Mouse (Mus musculus) heart, adult 11 months (tissue): ENCODE measurements around the gene Dhdds.
"Not testable (repeated sequence)": the region's sequence is repeated elsewhere in the genome, so short reads cannot be mapped to it uniquely, and the experiment has no call there.

Experiments used
- DNase-seq: peaks from one replicate; pipeline ENCODE4 v3.0.0; 2022

Gene Dhdds

DNA sequence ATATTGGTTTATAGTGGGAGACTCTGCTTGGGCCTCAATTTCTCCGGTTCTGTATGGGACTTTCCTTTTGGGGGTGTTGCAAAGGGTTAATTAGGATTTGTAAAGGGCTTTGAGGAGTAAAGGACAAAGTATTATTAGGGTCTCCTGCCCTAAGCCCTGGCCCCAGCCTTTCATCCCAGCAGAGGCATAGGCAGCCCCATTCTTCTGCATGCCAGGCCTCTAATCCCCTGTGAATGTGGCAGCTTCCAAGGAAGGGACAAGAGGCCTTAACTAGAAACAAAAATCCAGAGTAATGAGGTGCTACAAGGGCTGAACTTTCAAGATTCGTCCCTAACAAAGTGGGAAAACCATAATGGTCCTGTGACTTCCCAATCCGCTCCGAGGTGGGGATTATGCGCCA is 2.2 kb upstream of the Dhdds start:
- DNase-seq = no peak

DNA sequence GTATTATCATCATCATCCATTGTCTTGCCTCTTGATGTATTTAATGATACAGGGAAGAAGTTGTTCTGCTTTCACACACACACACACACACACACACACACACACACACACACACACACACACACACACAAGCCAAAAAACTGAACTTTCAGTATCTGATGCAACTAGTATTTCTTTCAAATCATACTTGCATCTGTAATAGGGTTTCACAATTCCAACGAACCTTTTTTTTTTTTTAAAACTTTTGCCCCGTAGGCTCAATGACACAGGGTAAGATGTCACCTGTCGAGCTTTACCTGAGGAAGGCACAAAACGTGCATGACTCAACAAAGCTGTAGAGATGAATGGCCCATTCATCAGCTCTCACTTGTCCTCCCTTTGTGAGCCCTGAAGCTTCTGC is 1.5 kb upstream of the Dhdds start:
- no peak for DNase-seq

DNA sequence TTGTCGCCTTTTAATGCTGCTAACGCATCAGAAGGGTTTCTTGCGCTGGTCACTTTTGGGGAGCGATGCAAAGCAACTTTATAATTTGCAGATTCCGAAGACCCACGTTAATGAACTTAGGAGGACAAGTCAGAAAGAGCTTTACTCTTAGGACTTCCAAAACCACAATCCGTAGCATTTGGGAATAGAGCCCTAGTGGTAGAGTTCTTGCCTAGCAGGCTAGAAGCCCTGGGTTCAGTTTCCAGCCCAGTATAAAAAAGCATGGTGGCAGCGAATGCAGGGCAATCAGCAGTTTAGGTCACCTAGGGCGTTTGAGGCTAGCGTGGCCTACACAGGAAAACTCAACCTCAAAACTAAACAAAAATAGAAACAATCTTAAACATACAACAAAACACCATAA is 992 bp upstream of the Dhdds start:
- no peak for DNase-seq

DNA sequence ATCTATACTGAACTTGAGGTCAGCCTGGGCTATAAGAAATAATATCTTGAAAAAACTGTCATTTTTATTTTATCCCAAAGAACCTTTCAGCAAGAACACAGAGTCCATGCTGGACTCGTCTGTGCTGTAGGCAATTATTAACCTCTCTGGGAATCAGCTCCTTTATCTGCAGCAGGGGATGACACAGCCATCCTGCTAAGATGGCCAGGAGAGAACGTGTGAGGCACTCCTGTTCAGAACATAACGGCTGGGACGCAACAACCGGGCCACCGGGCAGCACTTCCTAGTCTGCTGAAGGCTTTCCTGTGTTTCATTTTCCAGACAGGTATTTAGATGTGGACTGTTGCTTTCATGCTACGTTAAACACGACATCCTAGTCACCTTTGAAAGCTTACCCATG is 6.0 kb downstream of the Dhdds start:
- DNase-seq = no peak

DNA sequence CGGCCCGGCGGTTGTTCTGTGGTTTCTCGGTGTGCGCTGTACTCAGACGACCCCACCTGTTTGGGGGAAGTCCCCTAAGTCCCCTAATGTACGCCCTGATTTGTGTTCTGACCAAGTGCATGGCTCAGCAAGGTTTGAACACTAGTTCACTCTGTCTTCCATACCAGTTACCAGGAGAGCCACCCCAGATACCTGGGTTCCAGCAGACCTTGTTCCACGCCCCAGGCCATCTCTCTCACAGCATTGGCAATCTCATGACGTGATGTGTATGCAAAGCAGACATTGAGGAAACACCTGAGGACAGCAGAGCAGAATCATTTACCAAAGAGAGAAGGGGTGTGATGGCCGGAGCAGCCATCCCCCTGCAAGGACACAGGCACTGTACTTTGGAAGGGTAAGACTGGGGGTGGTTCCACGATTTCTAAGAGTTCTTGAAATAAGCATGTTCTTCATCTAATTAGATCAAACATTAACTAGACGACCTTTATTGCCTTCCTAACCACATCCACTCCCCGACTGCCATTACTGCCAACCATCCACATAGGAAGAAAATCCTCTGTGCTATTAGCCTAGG is 9.5 kb downstream of the Dhdds start:
- DNase-seq = no peak

DNA sequence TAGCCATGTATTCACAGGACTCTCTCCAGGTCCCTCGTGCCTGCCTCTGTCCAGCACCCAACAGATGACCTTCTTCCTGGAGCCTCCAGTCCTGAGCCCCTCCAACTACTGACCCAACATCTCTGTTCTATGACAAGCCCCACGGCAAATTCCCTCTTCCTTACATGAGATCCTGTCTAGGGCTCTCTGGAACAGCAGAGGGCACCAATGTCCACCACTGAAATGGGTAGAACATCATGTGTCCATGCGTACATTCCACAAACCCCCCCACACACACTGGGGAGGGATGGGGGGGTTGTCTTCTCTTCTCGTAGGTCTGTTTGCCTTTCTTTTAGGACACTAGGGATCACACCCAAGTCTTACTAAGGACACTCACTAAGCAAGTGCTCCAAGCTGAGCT is 10.7 kb downstream of the Dhdds start:
- DNase-seq = no peak

DNA sequence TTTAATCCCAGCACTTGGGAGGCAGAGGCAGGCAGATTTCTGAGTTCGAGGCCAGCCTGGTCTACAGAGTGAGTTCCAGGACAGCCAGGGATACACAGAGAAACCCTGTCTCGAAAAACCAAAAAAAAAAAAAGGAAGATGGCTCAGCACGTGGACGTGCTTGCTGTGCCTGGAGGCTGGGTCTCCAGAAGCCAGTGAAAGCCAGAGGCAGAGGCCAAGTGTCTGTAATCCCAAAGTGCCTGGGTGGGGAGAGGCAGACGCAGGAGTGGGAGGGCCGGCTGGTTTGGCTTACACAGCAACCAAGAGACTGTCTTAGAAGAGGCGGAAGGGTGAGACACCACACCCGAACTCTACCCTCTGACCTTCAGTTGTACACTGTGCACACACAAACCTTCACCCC is 12.4 kb downstream of the Dhdds start:
- not testable (repeated sequence) for DNase-seq

DNA sequence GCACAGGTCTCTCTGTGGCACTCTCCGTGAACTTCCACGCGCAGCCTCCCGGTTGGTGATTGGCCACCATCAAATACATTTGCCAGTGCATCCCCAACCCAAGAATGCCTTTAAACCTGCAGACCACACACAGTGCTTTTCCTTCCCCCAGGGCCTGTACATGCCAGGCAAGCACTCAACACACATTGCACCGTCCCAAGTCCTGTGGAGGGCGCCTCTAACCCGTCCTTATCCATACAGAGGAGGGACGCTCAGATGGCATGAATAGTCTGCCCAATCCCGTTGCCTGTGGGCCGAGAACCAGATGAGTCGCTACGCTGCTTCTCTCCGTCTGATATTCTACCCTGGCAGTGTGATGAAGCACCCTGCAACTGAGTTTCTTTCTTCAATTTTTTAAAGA is 17.8 kb downstream of the Dhdds start:
- DNase-seq = no peak

DNA sequence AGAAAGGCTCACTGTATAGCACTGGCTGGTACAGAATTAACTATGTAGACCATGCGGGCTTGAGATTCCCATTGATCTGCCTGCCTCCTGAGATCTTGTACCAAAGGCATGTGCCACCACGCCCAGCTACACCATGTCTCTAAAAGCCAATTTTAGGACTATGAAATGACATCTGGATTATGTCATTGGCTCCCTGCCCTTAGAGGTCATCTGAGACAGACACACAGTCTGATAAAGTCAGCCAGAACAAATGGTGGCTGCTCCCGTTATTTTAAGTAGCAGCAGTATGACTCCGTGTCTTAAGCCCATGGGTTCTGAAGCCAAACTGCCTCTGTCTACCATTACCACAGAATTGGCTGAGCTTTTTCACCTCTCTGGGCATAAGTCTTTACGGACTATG is 20.2 kb downstream of the Dhdds start:
- DNase-seq = peak; percentile 92

DNA sequence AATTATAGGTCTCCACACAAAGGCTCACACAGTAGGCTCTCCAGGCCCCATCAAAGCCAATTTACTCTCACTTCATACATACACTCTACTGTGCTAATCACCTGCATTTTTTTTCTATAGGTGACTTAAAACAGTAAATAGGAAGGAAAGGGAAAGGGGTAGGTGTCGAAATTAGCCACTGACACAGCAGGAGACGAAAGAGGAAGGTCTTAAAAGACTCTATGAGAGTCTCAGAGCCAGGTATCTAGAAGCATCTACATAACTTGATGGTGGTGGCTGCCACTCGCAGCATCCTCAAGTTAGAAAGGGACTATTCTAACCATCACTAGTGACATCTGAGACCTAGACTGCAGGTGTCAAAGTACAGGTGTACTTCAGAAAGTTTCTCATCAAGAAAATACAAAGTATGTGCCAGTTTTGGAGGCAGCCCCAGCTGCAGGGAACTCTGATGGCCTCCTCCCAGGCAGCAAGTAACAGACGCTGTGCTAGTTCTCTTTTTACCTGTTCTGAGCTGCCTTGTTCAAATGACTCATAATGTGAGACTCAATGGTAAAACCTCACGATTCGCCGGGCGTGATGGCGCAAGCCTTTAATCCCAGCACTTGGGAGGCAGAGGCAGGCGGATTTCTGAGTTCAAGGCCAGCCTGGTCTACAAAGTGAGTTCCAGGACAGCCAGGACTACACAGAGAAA is 22.6 kb downstream of the Dhdds start:
- DNase-seq = no peak

DNA sequence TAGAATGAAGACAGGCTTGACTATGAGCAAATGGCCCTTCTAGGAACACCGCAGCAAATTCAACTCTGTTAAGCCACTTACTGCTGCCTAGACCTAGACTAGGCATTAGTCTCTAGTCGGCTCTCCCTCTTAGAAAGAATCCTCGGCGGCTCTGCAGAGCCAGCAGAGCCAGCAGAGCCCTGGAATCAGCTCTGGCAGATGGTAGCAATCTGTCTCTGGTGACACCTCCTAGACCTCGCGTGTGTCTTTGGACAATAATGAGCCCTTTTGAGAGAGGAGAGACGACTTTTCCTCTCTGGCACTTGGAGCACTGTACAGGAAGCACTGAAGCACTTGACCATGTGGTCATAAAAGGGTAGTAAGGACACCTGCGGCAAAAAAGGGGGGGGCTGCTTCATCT is 29.0 kb downstream of the Dhdds start:
- no peak for DNase-seq

DNA sequence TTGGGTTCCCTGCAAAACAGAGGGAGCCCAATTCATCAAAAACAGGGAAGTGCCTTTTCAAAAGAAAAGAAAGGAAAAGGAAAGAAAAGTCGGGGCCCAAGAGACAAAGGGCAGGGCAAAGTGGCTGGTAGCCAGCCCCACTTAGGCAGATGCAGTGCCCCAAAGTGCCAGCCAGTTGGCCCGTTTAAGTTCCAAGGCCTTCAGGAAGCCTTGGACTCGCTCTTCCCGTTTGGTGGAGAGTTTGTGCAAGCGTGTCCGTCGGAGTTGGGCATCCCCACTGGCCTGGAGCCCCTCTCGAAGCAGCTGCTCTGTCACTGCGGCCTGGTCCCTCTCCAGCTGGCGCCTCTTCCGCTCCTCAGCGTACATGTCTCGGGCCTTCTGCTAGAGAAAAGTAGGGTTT is 29.8 kb downstream of the Dhdds start:
- DNase-seq = peak; percentile 92

DNA sequence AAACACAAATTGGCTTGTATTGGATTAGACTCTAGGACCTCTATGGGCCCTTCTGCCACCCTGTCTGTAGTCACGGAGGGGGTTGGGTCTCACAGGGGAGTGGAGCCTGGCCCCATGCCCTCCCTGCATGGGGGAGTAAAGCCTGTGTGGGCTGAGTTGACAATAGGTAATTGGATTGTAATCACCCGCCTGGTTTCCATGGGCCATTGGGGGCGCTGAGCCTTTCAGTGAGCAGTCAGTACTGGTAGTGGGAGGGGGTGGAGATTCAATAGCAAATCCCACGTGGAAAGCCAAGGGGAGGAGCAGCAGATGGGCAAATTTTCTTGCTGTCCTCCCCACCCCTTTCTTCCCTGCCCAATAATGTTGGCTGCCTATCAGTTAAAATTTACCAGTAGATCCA is 30.5 kb downstream of the Dhdds start:
- peak; percentile 94 for DNase-seq

DNA sequence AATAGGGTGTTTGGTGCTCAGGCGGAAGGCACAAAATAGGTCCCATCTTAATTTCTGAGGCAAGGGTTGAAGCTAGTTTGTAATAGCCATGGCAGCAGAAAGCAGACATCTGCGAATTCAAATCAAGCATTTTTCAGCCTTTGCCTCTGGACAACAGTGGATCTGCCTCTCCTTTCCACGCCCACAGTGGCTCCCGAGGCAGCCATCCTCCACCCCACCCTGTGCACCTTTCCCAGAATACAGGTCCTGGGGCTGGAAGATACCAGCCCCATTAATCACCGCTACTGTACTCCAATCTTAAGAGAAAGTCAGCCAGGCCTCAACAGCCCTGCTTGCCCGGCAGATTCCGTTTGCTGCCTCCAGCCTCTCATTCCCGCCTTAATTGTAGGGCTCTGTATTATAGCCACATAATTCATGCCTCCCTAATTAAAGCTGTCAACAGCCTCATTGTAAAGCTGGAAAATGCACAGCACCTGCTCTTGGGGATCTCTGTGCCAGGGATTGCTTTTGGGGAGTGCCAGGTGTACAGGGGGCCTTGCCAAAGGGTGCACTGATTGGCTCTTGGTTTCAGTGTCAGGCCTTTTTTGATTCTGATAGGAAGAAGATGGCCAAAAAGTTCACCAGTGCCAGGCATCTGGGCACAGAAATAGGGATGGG is 31.5 kb downstream of the Dhdds start:
- DNase-seq = no peak

DNA sequence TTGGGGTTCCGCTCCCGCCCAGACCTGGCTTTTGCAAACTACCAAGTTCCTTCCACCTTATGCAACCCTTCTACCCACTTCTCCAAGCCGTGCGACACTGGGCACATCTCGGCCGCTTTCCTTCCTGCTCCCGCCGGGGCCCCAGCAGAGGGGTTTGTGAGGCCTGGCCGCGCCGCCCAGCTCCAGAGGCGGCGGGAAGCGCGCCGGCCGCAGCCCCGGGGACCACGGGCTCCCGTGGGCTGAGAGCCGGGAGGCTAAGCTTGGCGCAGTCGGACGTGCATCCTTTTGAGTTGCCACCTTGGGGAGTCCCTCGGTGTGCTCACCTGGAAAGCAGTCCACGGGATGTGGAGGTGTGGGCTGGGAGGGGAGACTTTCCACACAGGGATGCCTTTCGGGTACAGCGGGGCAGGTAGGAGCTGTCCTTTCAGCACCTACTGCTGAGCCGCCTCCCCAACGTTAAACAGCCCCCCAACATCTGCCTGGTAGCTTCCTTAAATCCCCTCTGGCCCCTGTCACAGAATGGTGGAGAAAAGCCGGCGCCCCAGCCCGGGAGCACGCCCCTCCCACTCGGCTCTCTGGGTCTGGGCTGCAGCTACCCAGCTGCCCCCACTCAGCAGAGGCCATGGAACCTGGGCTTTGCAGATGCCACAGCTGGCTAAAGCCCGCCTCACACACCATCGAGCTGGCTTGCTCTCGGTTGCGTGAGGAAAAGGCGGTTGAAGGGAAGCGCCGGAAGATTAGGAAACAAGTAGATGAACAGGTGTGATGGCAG is 32.4 kb downstream of the Dhdds start, which contains the start of gene Hmgn2:
Gene Hmgn2, minus strand, starts transcription at position 501 of the 772 bp plus-strand sequence.
- no peak for DNase-seq

DNA sequence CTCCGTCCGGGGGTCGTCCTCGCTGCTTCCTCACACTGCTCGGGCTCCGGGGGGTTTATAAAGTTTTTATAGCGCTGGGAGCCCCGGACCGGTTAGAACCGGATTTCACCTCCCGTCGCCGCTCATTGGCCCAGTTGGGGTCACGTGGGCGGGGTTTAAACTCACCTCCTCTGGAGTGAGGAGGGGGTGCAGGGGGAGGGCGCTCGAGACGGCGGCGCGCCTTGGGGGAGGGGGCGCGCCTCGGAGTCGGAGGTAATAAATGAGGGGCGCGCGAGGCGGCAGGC is 32.9 kb downstream of the Dhdds start:
- peak; percentile 99 for DNase-seq

DNA sequence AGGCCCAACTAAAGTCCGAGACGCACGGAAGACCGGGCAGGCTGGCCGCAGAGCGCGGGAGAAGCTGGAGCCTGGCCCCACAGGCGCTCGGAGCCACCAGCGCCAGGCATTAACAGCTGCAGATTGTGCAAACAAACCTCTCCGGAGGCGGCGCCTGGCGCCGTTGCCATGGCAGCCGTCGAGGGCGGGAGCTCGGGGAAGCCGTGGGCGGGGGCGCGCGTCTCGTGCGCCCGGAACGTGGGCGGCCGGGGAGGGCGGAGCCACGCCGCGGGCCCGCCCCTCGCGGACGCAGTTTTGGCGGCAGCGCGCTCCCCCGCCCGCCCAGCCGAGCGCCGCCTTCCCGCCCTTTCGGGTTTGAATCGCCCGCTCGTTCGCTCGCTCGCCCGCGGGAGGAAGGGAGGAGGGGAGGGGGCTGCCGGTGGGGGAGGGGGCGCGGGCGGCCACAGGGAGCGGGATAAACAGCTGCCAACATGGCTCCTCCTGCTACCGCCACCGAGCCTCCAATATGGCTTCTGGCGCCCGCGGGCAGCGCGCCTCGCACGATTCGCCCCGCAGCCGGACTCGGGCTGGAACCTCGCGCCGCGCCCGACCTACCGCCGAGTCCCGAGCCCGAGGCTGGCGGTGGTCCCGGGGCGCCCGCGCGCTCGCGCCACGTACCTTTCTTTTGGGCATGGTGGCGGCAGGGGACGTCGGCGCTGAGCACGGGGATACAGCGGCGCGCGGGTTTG is 33.4 kb downstream of the Dhdds start:
- DNase-seq = peak; percentile 99

DNA sequence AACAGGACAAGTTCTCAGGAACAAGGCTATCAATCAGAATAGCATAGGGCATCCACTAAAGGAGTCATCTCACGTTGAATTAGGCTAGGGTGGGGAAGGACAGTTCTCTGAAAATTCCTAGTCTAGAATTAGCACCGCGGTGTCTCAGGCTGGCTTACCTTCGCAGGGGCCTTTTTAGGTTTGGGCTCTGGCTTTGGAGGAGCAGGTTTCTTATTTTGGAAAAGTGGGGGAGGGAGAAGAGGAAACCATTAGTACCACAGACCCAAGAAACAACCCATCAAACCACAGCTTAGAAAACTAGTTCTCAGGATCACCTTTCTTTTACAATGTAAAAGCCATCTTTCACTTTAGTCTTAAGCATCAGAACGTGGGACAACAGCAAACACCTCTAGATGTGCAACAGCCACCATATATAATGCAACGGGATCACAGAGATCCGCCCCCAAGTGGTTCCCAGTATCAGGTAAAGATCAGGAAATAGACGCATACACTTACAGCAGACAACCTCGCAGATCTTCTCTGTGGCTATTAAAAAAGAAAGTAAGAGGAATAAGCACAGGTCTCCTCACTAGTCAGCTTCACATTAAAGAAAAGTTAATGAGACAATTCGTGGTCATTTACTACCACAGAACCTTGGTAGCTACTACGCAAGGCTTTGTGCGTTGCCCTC is 34.3 kb downstream of the Dhdds start:
- peak; percentile 86 for DNase-seq

DNA sequence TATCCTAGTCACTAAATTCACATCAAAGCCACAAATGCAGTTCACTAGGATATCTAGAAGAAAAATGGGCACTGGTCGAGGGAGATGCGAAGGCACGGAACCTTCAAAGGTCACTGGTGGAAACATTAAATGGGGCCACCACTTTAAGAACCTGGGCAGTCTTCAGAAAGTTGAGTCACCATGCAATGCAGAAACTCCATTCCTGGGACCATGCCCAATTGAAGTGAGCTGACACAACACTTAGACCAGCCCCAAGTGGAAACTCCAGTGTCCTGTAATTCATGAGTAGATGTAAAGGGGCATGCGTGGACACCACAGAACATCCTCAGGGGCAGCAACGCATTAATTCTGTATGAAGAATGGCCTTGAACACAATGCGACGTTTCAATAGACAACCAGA is 38.2 kb downstream of the Dhdds start:
- no peak for DNase-seq

DNA sequence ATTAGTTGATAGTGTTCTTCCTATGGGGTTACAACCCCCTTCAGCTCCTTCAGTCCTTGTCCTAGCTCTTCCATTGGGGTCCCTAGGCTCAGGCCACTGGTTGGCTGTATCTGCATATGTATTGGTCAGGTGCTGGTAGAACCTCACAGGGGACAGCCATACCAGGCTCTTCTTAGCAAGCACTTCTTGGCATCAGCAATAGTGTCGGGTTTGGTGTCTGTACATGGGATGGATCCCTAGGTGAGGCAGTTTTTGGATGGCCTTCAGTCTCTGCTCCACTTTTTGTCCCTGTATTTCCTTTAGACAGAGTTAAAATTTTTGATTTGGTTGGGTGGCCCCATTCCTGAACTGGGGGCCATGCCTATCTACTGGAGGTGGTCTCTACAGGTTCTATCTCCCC is 41.8 kb downstream of the Dhdds start:
- DNase-seq = peak; percentile 70

DNA sequence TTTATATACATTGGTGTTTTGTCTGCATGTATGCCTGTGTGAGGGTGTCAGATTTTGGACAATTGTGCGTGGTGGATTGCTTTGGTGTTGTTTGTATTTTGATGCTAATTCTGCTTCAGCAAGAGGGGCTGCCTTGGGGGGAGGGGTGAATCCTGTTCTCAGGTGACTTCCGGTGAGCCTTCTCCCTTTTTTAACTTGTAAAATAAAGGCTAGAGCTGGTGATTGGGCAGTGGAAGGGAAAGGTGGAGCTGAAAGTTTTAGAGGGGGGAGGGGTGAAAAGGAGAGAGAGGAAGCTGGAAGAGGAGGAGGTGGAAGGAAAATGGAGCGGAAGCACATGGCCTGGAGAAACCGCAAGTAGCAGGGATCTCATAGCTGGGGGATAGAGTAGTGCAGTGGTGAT is 44.4 kb downstream of the Dhdds start:
- DNase-seq = no peak

DNA sequence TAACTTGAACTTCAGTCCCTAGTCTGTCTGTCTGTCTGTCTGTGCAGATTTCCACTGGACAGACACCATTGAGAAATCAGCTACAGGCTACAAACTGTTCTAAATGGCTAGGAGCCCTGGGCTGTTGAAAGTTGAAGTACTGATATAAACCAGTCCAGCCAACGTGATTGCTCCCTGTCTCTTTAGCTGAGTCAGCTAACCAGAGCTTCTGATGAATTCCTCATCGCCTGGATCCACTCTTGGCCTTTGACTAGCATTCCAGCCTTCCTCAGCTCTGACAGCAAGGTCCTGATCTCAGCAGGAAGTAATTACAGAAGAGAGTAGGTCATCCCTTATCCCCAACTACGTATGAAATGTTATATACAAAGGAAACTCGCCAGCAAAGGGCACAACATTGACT is 54.0 kb downstream of the Dhdds start:
- DNase-seq = no peak

DNA sequence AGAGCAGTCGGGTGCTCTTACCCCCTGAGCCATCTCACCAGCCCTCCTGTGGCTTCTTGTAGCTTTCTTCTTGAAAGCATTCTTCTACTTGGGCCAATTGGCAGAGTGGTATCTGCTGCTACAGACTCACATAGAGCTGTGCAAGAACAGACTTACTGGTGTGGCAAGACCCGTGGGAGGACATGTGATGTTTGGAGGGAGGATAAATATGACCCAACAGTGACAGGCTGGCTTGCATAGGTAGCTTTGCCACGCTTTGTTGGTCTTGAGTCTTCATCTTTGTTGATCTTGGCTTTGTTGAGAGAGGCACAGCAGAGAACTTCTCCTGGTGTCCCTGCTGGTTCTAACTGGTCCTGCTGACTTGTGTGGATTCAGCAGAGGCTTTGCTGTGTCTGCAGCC is 56.9 kb downstream of the Dhdds start:
- no peak for DNase-seq
